Mouse (Mus musculus) G1E (cell line): ENCODE data around the gene Olfr1265. TPM values are rescaled to one million over a fixed set of nuclear protein-coding genes. Genes with fewer than 3 reads are reported as not detected.

Experiments used
- ATAC-seq: 2 replicates; pipeline ENCODE4 v1.8.0; 2016; ENCODE audit warnings: mild to moderate bottlenecking; ENCODE audit not compliant: insufficient number of reproducible peaks, poor library complexity, low FRiP score, severe bottlenecking; ENCODE audit errors: extremely low read depth
- DNase-seq: peaks from one replicate; pipeline ENCODE4 v3.0.0; 2012; ENCODE audit warnings: low spot score
- H3K27me3 ChIP-seq: 2 replicates; pipeline ENCODE4 v1.6.1; 2012; ENCODE audit warnings: mild to moderate bottlenecking, low read length, inconsistent platforms; ENCODE audit not compliant: insufficient read depth
- H3K36me3 ChIP-seq: replicated peaks from 2 replicates; pipeline ENCODE3; 2012; ENCODE audit warnings: mild to moderate bottlenecking, inconsistent platforms
- H3K4me1 ChIP-seq: 2 replicates; pipeline ENCODE4 v1.6.1; 2012; ENCODE audit warnings: low read depth, low read length, inconsistent platforms, mixed read lengths; ENCODE audit not compliant: insufficient read depth
- H3K4me3 ChIP-seq: 2 replicates; pipeline ENCODE4 v1.5.1; 2012; ENCODE audit warnings: low read depth, mild to moderate bottlenecking, inconsistent platforms, low read length, moderate library complexity, mixed read lengths
- H3K9me3 ChIP-seq: replicated peaks from 2 replicates; pipeline ENCODE4 v1.6.1; 2012; ENCODE audit warnings: inconsistent platforms
- CTCF ChIP-seq: IDR thresholded peaks from 2 replicates; pipeline ENCODE4 v1.5.1; 2012; ENCODE audit warnings: low read depth, low read length, inconsistent platforms, mixed read lengths
- GATA1 ChIP-seq: IDR thresholded peaks from 2 replicates; pipeline ENCODE4 v1.6.1; 2012; ENCODE audit warnings: borderline replicate concordance, low read length, inconsistent platforms, mixed read lengths
- GATA2 ChIP-seq: IDR thresholded peaks from 2 replicates; pipeline ENCODE4 v1.6.1; 2012; ENCODE audit warnings: low read depth, low read length, inconsistent platforms, borderline replicate concordance
- POLR2AphosphoS5 ChIP-seq: IDR thresholded peaks from 2 replicates; pipeline ENCODE4 v1.6.1; 2012; ENCODE audit warnings: low read depth, low read length, inconsistent platforms; ENCODE audit not compliant: insufficient replicate concordance
- TAL1 ChIP-seq: conservative IDR thresholded peaks from 2 replicates; pipeline ENCODE4 v1.6.1; 2012; ENCODE audit warnings: low read depth, low read length, inconsistent platforms, mixed read lengths
- polyA plus RNA-seq: library from polyadenylated mRNA; stranded (reverse); fragments of >175 nt; gene quantifications from 2 replicates; pipeline ENCODE4 v1.2.3, GENCODE M21; 2012
- total RNA-seq, 2 experiments: library from RNA; stranded (forward) in 1 of 2; stranded (reverse) in 1 of 2; fragments of 200-1000 nt in 1 of 2; fragments of >200 nt in 1 of 2; fragmentation: Nextera tagmentation in 1 of 2; gene quantifications; 2 replicates each; pipeline ENCODE4 v1.2.3; 2014 to 2017

The Olfr1265 gene
- total RNA-seq (2014; fragmentation: Nextera tagmentation) (not detected in 2 replicates), total RNA-seq (2017) (0.38 TPM in 1 of 2 replicates, not detected in the other), polyA plus RNA-seq (not detected in 2 replicates)

DNA sequence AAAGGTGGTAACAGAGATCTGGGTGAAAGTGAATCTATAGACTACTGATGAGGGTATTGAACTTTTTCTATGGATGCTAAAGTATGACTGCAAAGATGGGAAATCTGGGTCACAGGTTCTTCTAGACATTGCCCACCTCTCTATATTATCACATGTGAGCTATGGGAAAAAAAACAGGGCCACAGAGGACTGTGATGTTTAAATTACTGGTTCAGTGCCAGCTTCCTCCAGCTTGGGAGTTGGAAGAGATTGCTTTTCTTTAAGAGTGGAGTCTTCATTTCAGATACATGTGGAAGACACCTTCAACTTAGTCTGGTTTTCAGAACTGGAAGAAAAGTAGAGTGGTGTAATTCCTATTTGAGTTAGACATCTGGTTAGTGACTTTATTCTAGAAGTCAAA, at the start of gene Olfr1265:
TSS of gene Olfr1265 (plus strand) at position 301 of the 400 bp plus-strand sequence.
- TF ChIP-seq CTCF (no peak), GATA2 (no peak), TAL1 (no peak), POLR2AphosphoS5 (no peak), GATA1 (no peak)
- Histone ChIP-seq H3K4me1 (no peaks in the 10 kb centered on the region), H3K27me3 (no peaks in the 10 kb centered on the region), H3K9me3 (peaks cover 9% of the 10 kb centered on the region), H3K36me3 (no peaks in the 10 kb centered on the region), H3K4me3 (no peak within 1 kb of the TSS)
- ATAC-seq (no peak), DNase-seq (no peak)

DNA sequence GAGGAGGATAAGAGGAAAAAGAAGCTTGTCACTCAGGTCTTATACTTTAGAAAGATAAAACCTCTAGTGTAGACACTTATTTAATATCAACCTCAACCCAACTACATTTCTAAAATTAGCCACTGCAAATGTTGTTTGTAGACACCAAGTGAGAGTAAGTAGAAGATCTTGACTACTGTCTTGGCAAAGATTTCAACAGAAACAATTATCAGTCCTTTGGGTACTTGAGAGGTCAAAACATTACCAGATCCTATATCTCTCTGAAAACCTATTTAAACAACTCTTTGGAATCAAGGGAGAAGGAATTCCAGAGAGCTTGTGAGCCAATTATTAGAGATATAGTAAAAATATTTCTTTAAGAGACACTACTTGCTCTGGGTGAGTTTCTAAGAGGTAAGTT, 44.2 kb upstream of the Olfr1265 start, which contains the start of gene Olfr1261:
TSS of gene Olfr1261 (plus strand) at position 301 of the 400 bp plus-strand sequence.
- Histone ChIP-seq H3K27me3 (no peaks in the 10 kb centered on the region), H3K36me3 (no peaks in the 10 kb centered on the region), H3K4me1 (no peaks in the 10 kb centered on the region), H3K9me3 (0 out of 2 replicates have a peak, but pooled peaks cover 3% of the 10 kb centered on the region), H3K4me3 (no peak within 1 kb of the TSS)
- ATAC-seq: no peak
- TF ChIP-seq TAL1 (no peak), GATA1 (no peak), CTCF (no peak), POLR2AphosphoS5 (no peak), GATA2 (no peak)
- DNase-seq: no peak

DNA sequence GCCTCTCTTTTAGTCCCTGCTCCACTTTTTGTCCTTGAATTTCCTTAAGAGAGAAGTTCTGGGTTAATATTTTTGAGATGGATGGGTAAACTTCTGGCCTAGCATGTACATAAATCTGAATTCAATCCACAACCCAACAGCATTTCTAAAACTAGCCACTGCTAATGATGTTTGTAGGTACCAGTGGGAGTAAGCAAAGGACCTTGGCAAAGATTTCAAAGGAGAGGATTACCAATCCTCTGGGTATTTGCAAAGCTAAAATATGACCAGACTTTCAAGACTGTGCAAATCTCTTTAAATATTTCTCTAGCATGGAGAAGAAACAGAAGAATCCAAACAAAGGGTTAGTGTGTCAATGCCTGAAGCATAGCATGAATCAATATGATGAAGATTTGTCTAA, 35.3 kb upstream of the Olfr1265 start, which contains the start of gene Olfr1262:
TSS of gene Olfr1262 (plus strand) at position 301 of the 400 bp plus-strand sequence.
- no peaks in the 10 kb centered on the region for H3K36me3 ChIP-seq
- H3K9me3 ChIP-seq: no peaks in the 10 kb centered on the region
- no peak within 1 kb of the TSS for H3K4me3 ChIP-seq
- ATAC-seq: no peak
- H3K4me1 ChIP-seq: no peaks in the 10 kb centered on the region
- no peaks in the 10 kb centered on the region for H3K27me3 ChIP-seq
- TF ChIP-seq TAL1 (no peak), GATA1 (no peak), POLR2AphosphoS5 (no peak), GATA2 (no peak), CTCF (no peak)
- no peak for DNase-seq

DNA sequence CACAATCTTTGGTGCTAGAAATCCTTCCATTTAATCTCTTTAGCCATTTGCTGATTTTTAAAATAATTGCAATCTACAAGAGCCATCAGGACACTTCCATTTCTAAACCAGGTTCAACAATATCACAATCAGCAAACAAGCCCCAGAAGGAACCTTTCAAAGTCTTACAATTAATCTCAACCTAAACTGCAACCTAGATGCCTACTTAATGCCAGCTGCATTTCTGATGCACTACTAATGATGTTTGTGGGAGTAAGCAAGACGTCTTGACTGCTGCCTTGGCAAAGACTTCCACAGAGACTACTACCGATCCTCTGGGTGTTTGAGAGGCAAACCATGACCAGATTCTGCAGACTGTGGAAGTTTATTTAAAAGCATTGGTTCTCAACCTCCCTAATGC, 23.3 kb upstream of the Olfr1265 start, which contains the start of gene Olfr1263:
TSS of gene Olfr1263 (plus strand) at position 301 of the 400 bp plus-strand sequence.
- no peak for TF ChIP-seq CTCF
- no peak for TF ChIP-seq GATA1
- Histone ChIP-seq H3K9me3 (no peaks in the 10 kb centered on the region), H3K36me3 (no peaks in the 10 kb centered on the region), H3K4me1 (no peaks in the 10 kb centered on the region), H3K27me3 (no peaks in the 10 kb centered on the region), H3K4me3 (no peak within 1 kb of the TSS)
- DNase-seq (no peak), ATAC-seq (no peak)

DNA sequence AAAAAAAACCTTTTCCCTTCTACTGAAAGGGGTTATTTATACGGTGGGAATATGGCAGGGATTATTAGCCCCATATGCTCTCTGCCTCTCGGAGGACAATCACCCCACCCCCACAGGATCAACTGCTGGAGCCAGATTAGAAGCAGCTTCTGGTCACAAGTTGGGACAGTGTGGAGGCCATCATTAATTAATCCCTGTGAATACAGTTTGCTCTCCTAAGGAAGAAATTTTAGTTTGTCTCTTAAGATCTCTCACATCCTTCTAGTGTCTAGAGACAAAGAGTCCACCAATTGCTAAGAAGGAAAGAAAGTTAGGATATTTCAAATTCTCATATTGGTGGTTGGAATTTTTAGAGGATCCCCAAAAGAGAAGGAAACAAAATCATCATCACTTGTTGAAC, 9.7 kb upstream of the Olfr1265 start, which contains the start of gene Olfr1264:
TSS of gene Olfr1264 (minus strand) at position 101 of the 400 bp plus-strand sequence.
- Histone ChIP-seq H3K9me3 (peaks cover 8% of the 10 kb centered on the region), H3K4me1 (no peaks in the 10 kb centered on the region), H3K4me3 (no peak within 1 kb of the TSS), H3K36me3 (no peaks in the 10 kb centered on the region), H3K27me3 (no peaks in the 10 kb centered on the region)
- DNase-seq: no peak
- no peak for ATAC-seq
- no peak for TF ChIP-seq TAL1
- TF ChIP-seq POLR2AphosphoS5: no peak

DNA sequence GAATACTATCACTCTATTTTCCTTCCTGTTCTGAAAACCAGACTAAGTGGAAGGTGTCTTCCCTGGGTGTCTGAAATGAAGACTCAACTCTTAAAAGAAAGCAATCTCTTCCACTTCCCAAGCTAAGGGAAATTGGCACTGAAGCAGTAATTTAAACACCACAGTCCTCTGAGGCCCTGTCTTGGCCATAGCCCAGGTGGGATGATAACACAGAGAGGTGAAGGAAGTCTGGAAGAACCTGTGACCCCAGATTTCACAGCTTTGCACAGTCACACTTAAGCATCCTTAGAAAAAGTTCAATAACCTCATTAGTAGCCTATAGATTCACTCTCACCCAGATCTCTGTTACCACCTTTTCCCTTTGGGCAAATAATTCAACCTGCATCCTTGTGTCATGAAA, 28.4 kb downstream of the Olfr1265 start, which contains the start of gene Olfr140:
TSS of gene Olfr140 (minus strand) at position 101 of the 400 bp plus-strand sequence.
- H3K9me3 ChIP-seq: no peaks in the 10 kb centered on the region
- H3K4me1 ChIP-seq: no peaks in the 10 kb centered on the region
- no peak for DNase-seq
- no peaks in the 10 kb centered on the region for H3K36me3 ChIP-seq
- no peak for ATAC-seq
- H3K27me3 ChIP-seq: no peaks in the 10 kb centered on the region
- TF ChIP-seq POLR2AphosphoS5: no peak
- no peak for TF ChIP-seq TAL1
- TF ChIP-seq CTCF: no peak
- no peak for TF ChIP-seq GATA2
- no peak for TF ChIP-seq GATA1
- no peak within 1 kb of the TSS for H3K4me3 ChIP-seq

DNA sequence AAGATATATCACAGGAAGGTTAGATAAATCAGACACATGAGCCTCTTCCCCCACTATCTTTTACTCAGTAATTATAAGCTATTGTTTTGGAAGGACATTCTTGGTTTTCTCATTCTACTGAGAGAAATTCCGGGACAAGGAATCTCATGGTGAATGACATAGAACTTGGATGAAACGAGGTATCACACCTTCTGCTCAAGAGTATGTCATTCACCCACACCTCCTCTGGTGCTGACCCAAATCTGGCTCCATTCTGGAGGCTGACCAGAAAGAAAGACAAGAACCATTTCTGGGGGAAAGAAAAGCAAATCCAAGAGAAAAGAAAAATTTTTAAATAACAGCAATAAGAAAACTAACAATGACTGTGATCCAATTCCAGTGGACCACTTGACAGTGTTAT, 34.9 kb downstream of the Olfr1265 start:
- no peak overlapping the region for H3K4me3 ChIP-seq
- no peaks in the 10 kb centered on the region for H3K36me3 ChIP-seq
- ATAC-seq (no peak), DNase-seq (no peak)
- peaks cover 6% of the 10 kb centered on the region for H3K9me3 ChIP-seq
- no peaks in the 10 kb centered on the region for H3K27me3 ChIP-seq
- H3K4me1 ChIP-seq: no peaks in the 10 kb centered on the region
- no peak for TF ChIP-seq GATA1
- TF ChIP-seq POLR2AphosphoS5: no peak
- TF ChIP-seq CTCF: no peak
- no peak for TF ChIP-seq TAL1
- no peak for TF ChIP-seq GATA2

Other genes starting within 250 kb of the Olfr1265 start
- gene Olfr1254, start 241.7 kb upstream of the Olfr1265 start, total RNA-seq (2014; fragmentation: Nextera tagmentation): not detected in 2 replicates
- 0.22 TPM in 1 of 2 replicates, not detected in the other for gene Olfr1254, start 241.7 kb upstream of the Olfr1265 start, total RNA-seq (2017)
- not detected in 2 replicates for gene Olfr1254, start 241.7 kb upstream of the Olfr1265 start, polyA plus RNA-seq
- not detected in 2 replicates for gene Olfr1255, start 223.3 kb upstream of the Olfr1265 start, total RNA-seq (2014; fragmentation: Nextera tagmentation)
- not detected in 2 replicates for gene Olfr1255, start 223.3 kb upstream of the Olfr1265 start, total RNA-seq (2017)
- not detected in 2 replicates for gene Olfr1255, start 223.3 kb upstream of the Olfr1265 start, polyA plus RNA-seq
- not detected in 2 replicates for gene Olfr1256, start 193.8 kb upstream of the Olfr1265 start, total RNA-seq (2014; fragmentation: Nextera tagmentation)
- gene Olfr1256, start 193.8 kb upstream of the Olfr1265 start, total RNA-seq (2017): 0.06 and 0.11 TPM in 2 replicates
- not detected in 2 replicates for gene Olfr1256, start 193.8 kb upstream of the Olfr1265 start, polyA plus RNA-seq
- gene Olfr48, start 187.1 kb upstream of the Olfr1265 start, total RNA-seq (2014; fragmentation: Nextera tagmentation): not detected in 2 replicates
- not detected in 2 replicates for gene Olfr48, start 187.1 kb upstream of the Olfr1265 start, total RNA-seq (2017)
- not detected in 2 replicates for gene Olfr48, start 187.1 kb upstream of the Olfr1265 start, polyA plus RNA-seq
- gene Olfr1257, start 156.9 kb upstream of the Olfr1265 start, total RNA-seq (2014; fragmentation: Nextera tagmentation): not detected in 2 replicates
- gene Olfr1257, start 156.9 kb upstream of the Olfr1265 start, total RNA-seq (2017): 0.16 TPM in 1 of 2 replicates, not detected in the other
- not detected in 2 replicates for gene Olfr1257, start 156.9 kb upstream of the Olfr1265 start, polyA plus RNA-seq
- gene Olfr1258, start 108.0 kb upstream of the Olfr1265 start, total RNA-seq (2014; fragmentation: Nextera tagmentation): not detected in 2 replicates
- 0.11 and 0.12 TPM in 2 replicates for gene Olfr1258, start 108.0 kb upstream of the Olfr1265 start, total RNA-seq (2017)
- gene Olfr1258, start 108.0 kb upstream of the Olfr1265 start, polyA plus RNA-seq: not detected in 2 replicates
- gene Olfr1259, start 86.7 kb upstream of the Olfr1265 start, total RNA-seq (2014; fragmentation: Nextera tagmentation): not detected in 2 replicates
- 0.05 and 0.17 TPM in 2 replicates for gene Olfr1259, start 86.7 kb upstream of the Olfr1265 start, total RNA-seq (2017)
- gene Olfr1259, start 86.7 kb upstream of the Olfr1265 start, polyA plus RNA-seq: not detected in 2 replicates
- not detected in 2 replicates for gene Olfr1260, start 61.0 kb upstream of the Olfr1265 start, total RNA-seq (2014; fragmentation: Nextera tagmentation)
- 0.06 and 0.11 TPM in 2 replicates for gene Olfr1260, start 61.0 kb upstream of the Olfr1265 start, total RNA-seq (2017)
- not detected in 2 replicates for gene Olfr1260, start 61.0 kb upstream of the Olfr1265 start, polyA plus RNA-seq
- gene Olfr1261, start 44.1 kb upstream of the Olfr1265 start, total RNA-seq (2014; fragmentation: Nextera tagmentation): not detected in 2 replicates
- 0.35 and 0.76 TPM in 2 replicates for gene Olfr1261, start 44.1 kb upstream of the Olfr1265 start, total RNA-seq (2017)
- not detected in 2 replicates for gene Olfr1261, start 44.1 kb upstream of the Olfr1265 start, polyA plus RNA-seq
- not detected in 2 replicates for gene Olfr1262, start 35.2 kb upstream of the Olfr1265 start, total RNA-seq (2014; fragmentation: Nextera tagmentation)
- gene Olfr1262, start 35.2 kb upstream of the Olfr1265 start, total RNA-seq (2017): 0.06 and 0.11 TPM in 2 replicates
- not detected in 2 replicates for gene Olfr1262, start 35.2 kb upstream of the Olfr1265 start, polyA plus RNA-seq
- gene Olfr1263, start 23.2 kb upstream of the Olfr1265 start, total RNA-seq (2014; fragmentation: Nextera tagmentation): not detected in 2 replicates
- 0.06 and 0.11 TPM in 2 replicates for gene Olfr1263, start 23.2 kb upstream of the Olfr1265 start, total RNA-seq (2017)
- gene Olfr1263, start 23.2 kb upstream of the Olfr1265 start, polyA plus RNA-seq: not detected in 2 replicates
- not detected in 2 replicates for gene Olfr1264, start 9.8 kb upstream of the Olfr1265 start, total RNA-seq (2014; fragmentation: Nextera tagmentation)
- gene Olfr1264, start 9.8 kb upstream of the Olfr1265 start, total RNA-seq (2017): 0.06 and 0.22 TPM in 2 replicates
- gene Olfr1264, start 9.8 kb upstream of the Olfr1265 start, polyA plus RNA-seq: not detected in 2 replicates
- not detected in 2 replicates for gene Olfr140, start 28.3 kb downstream of the Olfr1265 start, total RNA-seq (2014; fragmentation: Nextera tagmentation)
- 0.05 and 0.12 TPM in 2 replicates for gene Olfr140, start 28.3 kb downstream of the Olfr1265 start, total RNA-seq (2017)
- gene Olfr140, start 28.3 kb downstream of the Olfr1265 start, polyA plus RNA-seq: not detected in 2 replicates
- gene Olfr1269, start 86.1 kb downstream of the Olfr1265 start, total RNA-seq (2014; fragmentation: Nextera tagmentation): not detected in 2 replicates
- 0.33 TPM in 1 of 2 replicates, not detected in the other for gene Olfr1269, start 86.1 kb downstream of the Olfr1265 start, total RNA-seq (2017)
- gene Olfr1269, start 86.1 kb downstream of the Olfr1265 start, polyA plus RNA-seq: not detected in 2 replicates
- not detected in 2 replicates for gene Olfr32, start 107.0 kb downstream of the Olfr1265 start, total RNA-seq (2014; fragmentation: Nextera tagmentation)
- 0.12 and 0.16 TPM in 2 replicates for gene Olfr32, start 107.0 kb downstream of the Olfr1265 start, total RNA-seq (2017)
- gene Olfr32, start 107.0 kb downstream of the Olfr1265 start, polyA plus RNA-seq: not detected in 2 replicates
- not detected in 2 replicates for gene Olfr1270, start 117.8 kb downstream of the Olfr1265 start, total RNA-seq (2014; fragmentation: Nextera tagmentation)
- gene Olfr1270, start 117.8 kb downstream of the Olfr1265 start, total RNA-seq (2017): 0.12 and 0.27 TPM in 2 replicates
- not detected in 2 replicates for gene Olfr1270, start 117.8 kb downstream of the Olfr1265 start, polyA plus RNA-seq
- gene Olfr1506, start 189.2 kb downstream of the Olfr1265 start, total RNA-seq (2014; fragmentation: Nextera tagmentation): not detected in 2 replicates
- gene Olfr1506, start 189.2 kb downstream of the Olfr1265 start, total RNA-seq (2017): not detected in 2 replicates
- not detected in 2 replicates for gene Olfr1506, start 189.2 kb downstream of the Olfr1265 start, polyA plus RNA-seq
- not detected in 2 replicates for gene Olfr142, start 222.3 kb downstream of the Olfr1265 start, total RNA-seq (2014; fragmentation: Nextera tagmentation)
- 0.06 and 0.16 TPM in 2 replicates for gene Olfr142, start 222.3 kb downstream of the Olfr1265 start, total RNA-seq (2017)
- not detected in 2 replicates for gene Olfr142, start 222.3 kb downstream of the Olfr1265 start, polyA plus RNA-seq
- not detected in 2 replicates for gene Olfr1271, start 235.7 kb downstream of the Olfr1265 start, total RNA-seq (2014; fragmentation: Nextera tagmentation)
- gene Olfr1271, start 235.7 kb downstream of the Olfr1265 start, total RNA-seq (2017): 0.05 and 0.06 TPM in 2 replicates
- gene Olfr1271, start 235.7 kb downstream of the Olfr1265 start, polyA plus RNA-seq: not detected in 2 replicates